Mouse (Mus musculus): Measurements from ENCODE around the gene Pex11b. TPM values are rescaled to one million over a fixed set of nuclear protein-coding genes. Genes with fewer than 3 reads are reported as not detected.
"Not testable (repeated sequence)": the region's sequence is repeated elsewhere in the genome, so short reads cannot be mapped to it uniquely, and the experiment has no call there.

Gene Pex11b
- polyA plus RNA-seq, 1 experiment from 2014 or later, result 58.7 TPM

- ATAC-seq (replicated peaks), result no peak
- peaks cover 3% of the 10 kb centered on the region; the same call in 1 of the 2 replicates for H3K27me3 ChIP-seq (replicated peaks)
- no peaks in the 10 kb centered on the region for H3K36me3 ChIP-seq (replicated peaks)
- H3K9me3 ChIP-seq, result no peaks in the 10 kb centered on the region
- no peak overlapping the region for H3K9ac ChIP-seq
- H3K4me2 ChIP-seq, result peak overlapping the region; percentile 95; the same call in 1 of the 2 replicates
- H3K4me3 ChIP-seq, result no peak overlapping the region
- H3K4me1 ChIP-seq, result peaks cover 83% of the 10 kb centered on the region
- H3K27ac ChIP-seq, result no peak overlapping the region
- WGBS, result 68% methylated on average over 3 of the region's 3 CpGs
Observed at GRCm38 (mm10) chr3:96599411-96599810, 35.8 kb upstream of the Pex11b start.

GRCm38 (mm10) chr3:96600639-96601250 is 34.4 kb upstream of the Pex11b start, which contains the start of gene Lix1l:
TSS of gene Lix1l (plus strand) at chr3:96601149.
- Histone ChIP-seq H3K9me3 (no peaks in the 10 kb centered on the region), H3K9ac (peak within 1 kb of the TSS; percentile 82), H3K27me3 (replicated peaks) (no peaks in the 10 kb centered on the region), H3K36me3 (replicated peaks) (no peaks in the 10 kb centered on the region), H3K4me2 (peak within 1 kb of the TSS; percentile 79), H3K27ac (peak within 1 kb of the TSS; percentile 93), H3K4me3 (peak within 1 kb of the TSS; percentile 80), H3K4me1 (peaks cover 91% of the 10 kb centered on the region)
- WGBS, result under 1% methylated on average over 27 of the region's 27 CpGs
- ATAC-seq (replicated peaks), result peak; percentile 94

GRCm38 (mm10) chr3:96601251-96601787 is 33.9 kb upstream of the Pex11b start:
- Histone ChIP-seq H3K27ac (peak overlapping the region; percentile 93), H3K4me1 (peaks cover 85% of the 10 kb centered on the region)
- WGBS, result 2% methylated on average over 34 of the region's 40 CpGs

DNA sequence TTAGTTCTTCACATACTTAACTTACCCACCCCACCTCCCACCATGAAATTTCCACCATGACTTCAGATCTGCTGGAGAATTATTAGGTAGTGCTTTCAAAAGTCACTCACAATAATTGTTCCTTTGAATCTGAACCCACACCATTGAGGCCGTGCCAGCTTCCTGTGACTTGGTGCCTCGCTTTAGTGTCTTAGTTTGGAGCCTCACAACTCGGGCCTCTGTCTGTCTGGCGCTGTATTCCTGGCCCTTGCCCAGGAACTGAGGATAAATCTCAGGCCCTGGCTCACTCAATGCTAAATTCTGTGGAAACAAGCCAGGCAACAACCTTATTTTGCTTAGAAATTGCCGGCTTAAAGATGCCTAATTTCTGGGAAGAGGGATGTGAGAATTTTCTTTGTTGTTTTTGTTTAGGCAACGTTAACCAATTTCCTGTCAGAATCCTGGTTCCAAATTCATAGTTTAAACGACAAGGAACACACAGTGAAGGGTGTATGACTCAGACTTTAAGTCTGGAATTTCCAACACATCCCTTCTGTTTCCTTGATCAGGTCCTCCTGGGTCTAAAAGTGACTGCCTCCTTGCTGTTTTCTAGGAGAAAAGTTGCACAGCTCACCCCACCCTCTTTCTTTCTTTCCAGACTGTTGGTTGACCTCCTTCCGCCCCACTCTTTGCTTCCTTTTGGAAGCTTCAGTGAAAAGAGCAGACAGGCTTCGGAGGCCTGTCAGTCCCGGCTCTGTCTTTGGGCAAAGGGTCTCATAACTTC is 33.1 kb upstream of the Pex11b start:
- Histone ChIP-seq H3K4me1 (peaks cover 77% of the 10 kb centered on the region), H3K36me3 (replicated peaks) (no peaks in the 10 kb centered on the region), H3K4me3 (peak overlapping the region; percentile 80), H3K4me2 (peak overlapping the region; percentile 79), H3K27ac (peak overlapping the region; percentile 93), H3K9ac (peak overlapping the region; percentile 82), H3K9me3 (no peaks in the 10 kb centered on the region), H3K27me3 (replicated peaks) (no peaks in the 10 kb centered on the region)
- ATAC-seq (replicated peaks), result no peak
- WGBS, result 8% methylated on average over 10 of the region's 10 CpGs

More at GRCm38 (mm10) chr3:96601251-96601787, 33.9 kb upstream of the Pex11b start:
- H3K4me2 ChIP-seq, result peak overlapping the region; percentile 79
- no peaks in the 10 kb centered on the region for H3K9me3 ChIP-seq
- peak; percentile 78 for ATAC-seq (replicated peaks)
- H3K36me3 ChIP-seq (replicated peaks), result no peaks in the 10 kb centered on the region
- H3K9ac ChIP-seq, result peak overlapping the region; percentile 82
- peak overlapping the region; percentile 80 for H3K4me3 ChIP-seq
- H3K27me3 ChIP-seq (replicated peaks), result no peaks in the 10 kb centered on the region

GRCm38 (mm10) chr3:96602704-96603084 is 32.5 kb upstream of the Pex11b start:
- peak overlapping the region; percentile 79 for H3K4me2 ChIP-seq
- no peaks in the 10 kb centered on the region for H3K9me3 ChIP-seq
- peak overlapping the region; percentile 80 for H3K4me3 ChIP-seq
- H3K27ac ChIP-seq, result peak overlapping the region; percentile 93
- no peaks in the 10 kb centered on the region for H3K36me3 ChIP-seq (replicated peaks)
- H3K4me1 ChIP-seq, result peaks cover 71% of the 10 kb centered on the region
- ATAC-seq (replicated peaks), result no peak
- 21% methylated on average over 5 of the region's 5 CpGs for WGBS
- peak overlapping the region; percentile 82 for H3K9ac ChIP-seq
- no peaks in the 10 kb centered on the region for H3K27me3 ChIP-seq (replicated peaks)

GRCm38 (mm10) chr3:96603311-96603710 is 31.9 kb upstream of the Pex11b start:
- WGBS, result 31% methylated on average over 5 of the region's 5 CpGs
- peak overlapping the region; percentile 80 for H3K4me3 ChIP-seq

GRCm38 (mm10) chr3:96606007-96606406 is 29.2 kb upstream of the Pex11b start:
- H3K36me3 ChIP-seq (replicated peaks); H3K9ac ChIP-seq; H3K27ac ChIP-seq; H3K27me3 ChIP-seq (replicated peaks); H3K9me3 ChIP-seq; H3K4me3 ChIP-seq; H3K4me2 ChIP-seq; ATAC-seq (replicated peaks): not testable (repeated sequence)
- peaks cover 41% of the 10 kb centered on the region for H3K4me1 ChIP-seq
- 85% methylated on average over 4 of the region's 4 CpGs for WGBS

More at GRCm38 (mm10) chr3:96603311-96603710, 31.9 kb upstream of the Pex11b start:
- no peaks in the 10 kb centered on the region for H3K36me3 ChIP-seq (replicated peaks)
- peaks cover 65% of the 10 kb centered on the region for H3K4me1 ChIP-seq
- no peaks in the 10 kb centered on the region for H3K9me3 ChIP-seq
- H3K4me2 ChIP-seq, result peak overlapping the region; percentile 79
- H3K27me3 ChIP-seq (replicated peaks), result no peaks in the 10 kb centered on the region
- no peak for ATAC-seq (replicated peaks)
- peak overlapping the region; percentile 17 for H3K9ac ChIP-seq
- peak overlapping the region; percentile 93 for H3K27ac ChIP-seq

- Histone ChIP-seq H3K4me1 (peaks cover 41% of the 10 kb centered on the region), H3K27me3 (replicated peaks) (no peaks in the 10 kb centered on the region), H3K27ac (no peak overlapping the region), H3K4me3 (no peak overlapping the region), H3K4me2 (no peak overlapping the region), H3K9me3 (no peaks in the 10 kb centered on the region), H3K9ac (no peak overlapping the region), H3K36me3 (replicated peaks) (no peaks in the 10 kb centered on the region)
- 89% methylated on average over 4 of the region's 4 CpGs for WGBS
- ATAC-seq (replicated peaks), result no peak
Observed at GRCm38 (mm10) chr3:96606618-96607017, 28.6 kb upstream of the Pex11b start.

DNA sequence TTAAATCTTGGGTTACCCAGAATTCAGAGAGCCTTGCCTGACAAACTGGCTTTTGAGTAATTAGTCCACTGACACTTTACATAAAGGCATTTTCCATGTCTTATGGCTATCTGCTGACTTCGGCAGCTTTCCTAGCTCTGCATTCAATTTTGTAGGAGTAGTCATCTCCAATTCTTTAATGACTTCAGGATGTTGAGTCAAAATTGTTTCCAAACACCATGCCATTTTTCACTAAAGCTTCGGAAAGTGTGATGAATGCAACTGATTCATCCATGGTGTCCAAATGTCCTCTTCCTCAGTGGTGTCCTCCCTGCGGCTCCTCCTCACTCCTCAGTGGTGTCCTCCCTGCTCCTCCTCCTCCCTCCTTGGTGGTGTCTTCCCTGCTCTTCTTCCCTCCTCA is 17.2 kb upstream of the Pex11b start:
- Histone ChIP-seq H3K4me2 (no peak overlapping the region), H3K4me1 (no peaks in the 10 kb centered on the region), H3K27ac (no peak overlapping the region), H3K27me3 (replicated peaks) (no peaks in the 10 kb centered on the region), H3K36me3 (replicated peaks) (peaks cover 49% of the 10 kb centered on the region), H3K9ac (no peak overlapping the region), H3K4me3 (no peak overlapping the region), H3K9me3 (no peaks in the 10 kb centered on the region)
- no peak for ATAC-seq (replicated peaks)
- WGBS, result 94% methylated on average over 3 of the region's 3 CpGs

GRCm38 (mm10) chr3:96623201-96623600 is 12.0 kb upstream of the Pex11b start:
- H3K27me3 ChIP-seq (replicated peaks), result no peaks in the 10 kb centered on the region
- WGBS, result 95% methylated on average over 4 of the region's 4 CpGs
- H3K36me3 ChIP-seq (replicated peaks), result peaks cover 30% of the 10 kb centered on the region
- H3K9me3 ChIP-seq, result no peaks in the 10 kb centered on the region
- no peak for ATAC-seq (replicated peaks)
- no peak overlapping the region for H3K4me2 ChIP-seq
- no peak overlapping the region for H3K4me3 ChIP-seq
- H3K27ac ChIP-seq, result no peak overlapping the region
- H3K9ac ChIP-seq, result no peak overlapping the region
- H3K4me1 ChIP-seq, result no peaks in the 10 kb centered on the region

- peak; percentile 96 for ATAC-seq (replicated peaks)
- Histone ChIP-seq H3K27ac (peak within 1 kb of the TSS; percentile 79), H3K4me1 (peaks cover 20% of the 10 kb centered on the region), H3K36me3 (replicated peaks) (peaks cover 7% of the 10 kb centered on the region; the same call in 1 of the 2 replicates), H3K4me3 (peak within 1 kb of the TSS; percentile 73), H3K4me2 (peak within 1 kb of the TSS; percentile 70), H3K9ac (peak within 1 kb of the TSS; percentile 64), H3K27me3 (replicated peaks) (no peaks in the 10 kb centered on the region), H3K9me3 (no peaks in the 10 kb centered on the region)
- WGBS, result under 1% methylated on average over 48 of the region's 48 CpGs
Observed at GRCm38 (mm10) chr3:96629729-96630600, 5.2 kb upstream of the Pex11b start, which contains the start of gene Rbm8a. TSS of gene Rbm8a (plus strand) at chr3:96629933.
